Mouse (Mus musculus): ENCODE results near the gene Rhbdl3. TPM values are rescaled to one million over a fixed set of nuclear protein-coding genes. Genes with fewer than 3 reads are reported as not detected.
A peak's percentile ranks its signal among the peaks of the same experiment; 100 is the strongest.

The Rhbdl3 gene
- total RNA-seq (2021): 10 to 100 TPM; 28.0 to 28.9 TPM
- long read RNA-seq, experiment 1, transcript Rhbdl3-201 (9 exons, 3,736 nt): major isoform, 20 of 38 reads
- long read RNA-seq, experiment 1, partial matches to known transcripts: 6 of 38 reads
- long read RNA-seq, experiment 1, other reads (novel, unspliced or antisense): 12 of 38 reads
- long read RNA-seq, experiment 2, transcript Rhbdl3-201 (9 exons, 3,736 nt): major isoform, 24 of 43 reads
- long read RNA-seq, experiment 2, partial matches to known transcripts: 7 of 43 reads
- long read RNA-seq, experiment 2, other reads (novel, unspliced or antisense): 12 of 43 reads

DNA sequence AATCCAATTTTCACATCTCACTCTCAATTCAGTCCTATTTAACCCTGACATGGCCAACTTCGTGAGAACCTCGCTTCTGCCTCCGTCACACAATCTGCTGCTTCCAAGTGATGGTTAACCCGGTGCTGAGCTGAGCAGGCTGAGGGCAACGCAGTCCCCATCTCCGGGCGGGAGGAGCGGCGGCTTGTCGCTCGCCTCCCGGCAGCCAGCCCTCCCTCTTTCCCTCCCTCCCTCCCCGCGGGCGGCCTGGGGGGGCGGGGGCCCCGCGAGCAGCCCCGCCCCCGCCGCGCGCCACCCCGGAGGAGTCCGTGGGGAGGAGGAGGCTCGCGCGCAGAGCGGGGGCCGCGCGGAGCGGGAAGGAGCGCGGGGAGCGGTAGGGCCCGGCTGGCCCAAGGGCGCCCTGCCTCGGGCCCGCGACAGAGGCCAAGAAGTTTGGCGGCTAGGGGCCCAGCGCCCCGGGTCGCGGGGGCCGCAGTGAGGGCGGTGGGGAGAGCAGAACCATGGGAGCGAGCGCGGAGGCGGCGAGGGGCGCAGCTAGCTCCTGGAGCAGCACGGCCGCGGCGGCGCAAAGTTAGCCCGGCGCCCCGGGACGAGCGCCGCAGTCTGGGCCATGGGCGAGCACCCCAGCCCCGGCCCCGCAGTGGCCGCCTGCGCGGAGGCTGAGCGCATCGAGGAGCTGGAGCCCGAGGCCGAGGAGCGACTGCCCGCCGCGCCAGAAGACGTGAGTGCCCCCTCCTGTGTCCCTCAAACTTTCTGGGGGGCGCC, at the start of gene Rhbdl3:
Gene Rhbdl3 (plus strand): TSS at position 362 of the 765 bp plus-strand sequence.
- DNase-seq (ENCODE audit: low spot score in 2 of 2): peak; percentile 57 to 63

DNA sequence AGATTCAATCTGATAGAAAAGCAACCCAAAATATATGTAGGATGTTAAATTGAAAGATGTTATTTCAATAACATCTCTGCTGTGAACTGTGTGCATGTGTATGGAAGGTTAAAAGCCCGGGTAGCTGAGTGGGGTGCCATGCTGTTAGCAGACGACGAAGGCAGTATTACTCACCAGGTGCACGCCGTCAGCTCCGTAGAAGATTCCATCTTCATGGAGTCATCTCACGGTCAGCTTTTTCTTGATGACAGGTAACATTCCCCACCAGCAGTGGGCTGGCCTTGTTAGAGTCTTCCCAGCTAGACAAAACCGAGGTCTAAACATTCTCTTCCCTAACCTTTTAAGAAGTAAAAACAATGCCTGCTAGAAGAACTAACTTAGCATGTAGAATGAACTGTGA, 36.6 kb upstream of the Rhbdl3 start:
- DNase-seq (ENCODE audit: low spot score in 2 of 2): no peak

DNA sequence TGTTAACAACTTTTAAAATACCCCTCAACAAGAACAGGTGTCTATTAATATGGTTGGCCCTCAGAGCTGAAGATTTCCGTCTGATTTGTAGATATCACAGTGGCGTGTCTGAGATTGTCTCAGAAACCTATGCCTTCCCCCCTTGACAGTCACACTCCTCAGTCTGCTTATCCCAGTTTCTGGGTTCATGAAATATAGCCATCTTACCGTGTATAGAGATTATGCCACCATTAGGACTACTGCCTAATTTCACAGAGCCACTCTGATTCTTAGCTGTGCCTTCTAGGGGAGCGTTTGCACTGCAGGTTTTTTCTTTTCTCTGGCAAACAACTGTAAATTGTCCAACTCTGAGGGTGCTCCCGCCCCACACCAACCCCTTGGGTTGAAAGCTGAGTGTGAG, 29.6 kb upstream of the Rhbdl3 start:
- no peak for DNase-seq (ENCODE audit: low spot score in 2 of 2)

DNA sequence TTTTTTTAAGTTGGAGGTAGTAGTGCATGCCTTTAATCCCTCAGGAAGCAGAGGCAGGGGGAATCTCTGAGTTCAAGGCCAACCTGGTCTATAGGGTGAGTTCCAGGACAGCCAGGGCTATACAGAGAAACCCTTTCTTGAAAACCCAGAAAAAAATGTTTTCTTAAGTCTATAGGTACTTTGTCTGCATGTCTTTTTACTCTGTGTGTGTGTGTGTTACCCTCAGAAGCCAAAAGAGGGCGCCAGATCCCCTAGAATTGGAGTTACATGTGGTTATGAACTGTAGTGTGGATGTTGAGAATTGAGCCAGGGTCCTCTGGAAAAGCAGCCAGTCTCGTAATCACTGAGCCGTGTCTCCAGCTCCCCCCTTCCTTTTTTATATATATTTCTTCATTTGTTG, 25.7 kb upstream of the Rhbdl3 start:
- DNase-seq (ENCODE audit: low spot score in 2 of 2): no peak

DNA sequence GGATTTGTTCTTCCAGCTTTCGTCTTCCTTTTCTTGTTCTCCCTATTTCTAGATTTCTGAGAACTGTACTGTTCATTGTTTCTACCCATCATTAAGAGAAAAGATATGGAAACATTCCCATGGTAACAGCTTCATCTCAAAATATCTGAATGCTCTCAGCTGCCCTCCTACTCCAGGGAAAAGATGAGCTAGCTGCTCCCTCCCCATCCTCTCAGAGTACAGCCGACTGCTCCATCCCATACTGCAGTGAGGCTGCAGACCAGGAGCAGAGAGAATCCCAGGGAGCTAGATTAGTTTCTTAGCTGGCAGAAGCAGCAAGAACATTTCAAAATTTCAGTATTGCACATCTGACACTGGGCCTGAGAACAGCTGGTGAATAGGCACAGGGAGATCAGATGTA, 22.7 kb upstream of the Rhbdl3 start:
- DNase-seq (ENCODE audit: low spot score in 2 of 2): no peak

DNA sequence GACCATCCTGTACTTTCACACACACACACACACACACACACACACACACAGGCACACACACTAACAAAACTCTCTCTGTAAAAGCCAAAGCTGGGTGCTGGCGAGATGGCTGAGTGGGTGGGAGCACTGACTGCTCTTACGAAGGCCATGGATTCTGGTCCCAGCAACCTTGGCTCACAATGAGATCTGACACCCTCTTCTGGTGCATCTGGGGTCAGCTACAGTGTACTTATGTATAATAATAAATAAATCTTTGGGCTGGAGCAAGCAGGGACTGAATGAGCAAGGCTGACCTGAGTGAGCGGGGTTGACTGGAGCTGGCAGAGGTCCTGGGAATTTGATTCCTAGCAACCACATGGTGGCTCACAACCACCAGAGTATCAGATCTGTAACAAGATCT, 16.9 kb upstream of the Rhbdl3 start:
- DNase-seq (ENCODE audit: low spot score in 2 of 2): no peak

DNA sequence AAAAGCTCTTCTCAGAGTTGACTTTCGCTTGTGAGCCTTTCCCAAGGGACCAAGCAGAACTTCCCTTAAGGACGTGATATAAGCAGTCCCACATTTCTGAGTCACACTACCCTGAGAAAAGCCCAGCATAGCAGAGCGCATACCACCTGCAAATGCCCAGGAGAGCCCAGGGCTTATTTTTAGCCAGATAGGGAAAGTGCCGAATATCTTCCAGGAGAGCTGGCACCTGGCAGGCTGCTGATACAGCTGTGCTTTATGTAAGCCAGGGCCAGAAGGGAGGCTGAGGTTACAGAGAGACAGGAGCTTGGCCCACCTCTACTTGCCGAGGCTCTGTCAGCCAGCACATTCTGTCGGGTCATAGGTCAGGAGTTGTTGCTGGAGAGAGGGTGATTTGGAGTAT, 16.1 kb upstream of the Rhbdl3 start:
- no peak for DNase-seq (ENCODE audit: low spot score in 2 of 2)

DNA sequence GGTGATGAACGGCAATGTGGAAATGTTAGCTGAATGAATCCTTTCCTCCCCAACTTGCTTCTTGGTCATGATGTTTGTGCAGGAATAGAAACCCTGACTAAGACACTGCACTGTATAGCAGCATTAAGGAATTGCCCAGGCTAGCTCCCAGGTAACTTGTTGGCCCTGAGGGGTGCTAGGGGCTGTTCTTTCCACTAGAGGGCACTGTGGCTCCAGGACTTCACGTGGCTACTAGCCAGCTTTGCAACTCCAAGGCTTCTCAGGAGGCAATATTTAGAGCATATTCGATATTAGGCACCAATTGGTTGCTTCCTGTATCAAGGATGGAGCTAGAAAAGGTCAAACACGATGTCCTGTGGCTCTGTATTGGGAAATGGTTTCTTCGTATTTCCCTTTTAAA, 13.6 kb upstream of the Rhbdl3 start:
- peak; percentile 61 to 70 for DNase-seq (ENCODE audit: low spot score in 2 of 2)

DNA sequence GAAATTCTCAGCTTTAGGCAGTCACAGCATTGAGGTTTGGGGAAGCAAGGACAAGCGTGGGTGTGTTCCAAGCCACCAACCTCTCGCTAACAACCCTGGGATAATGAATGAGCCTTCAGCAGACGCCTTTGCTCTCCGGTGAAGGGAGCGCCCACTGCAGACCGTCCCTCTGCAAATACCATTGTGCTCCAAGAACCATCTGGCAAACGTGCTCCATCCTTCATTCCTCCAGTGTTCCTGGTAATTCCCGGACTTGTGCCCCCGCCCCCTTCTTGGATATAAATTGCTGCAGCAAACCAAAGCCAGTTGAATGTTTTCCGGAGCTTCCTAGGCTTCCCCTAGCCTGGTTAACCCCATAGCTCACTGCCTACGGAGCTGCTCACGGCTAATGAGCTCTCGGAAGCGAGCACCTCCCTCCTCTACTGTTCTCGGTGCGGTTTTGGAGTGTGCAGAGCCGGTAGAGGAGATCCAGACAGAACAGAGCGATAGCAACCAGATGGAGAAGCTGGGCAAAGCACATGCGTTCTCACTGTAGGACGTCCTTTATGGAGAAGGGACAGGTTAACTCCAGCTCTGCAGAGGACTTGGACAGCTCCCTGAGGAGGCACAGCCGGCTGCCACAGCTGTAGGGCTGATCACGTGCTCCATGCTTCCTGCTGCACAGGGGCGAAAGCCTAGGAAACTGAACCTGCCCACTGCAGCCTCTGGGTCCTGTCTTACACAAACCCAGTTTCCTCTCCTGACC, 10.8 kb upstream of the Rhbdl3 start:
- DNase-seq (ENCODE audit: low spot score in 2 of 2): peak; percentile 57 to 59

DNA sequence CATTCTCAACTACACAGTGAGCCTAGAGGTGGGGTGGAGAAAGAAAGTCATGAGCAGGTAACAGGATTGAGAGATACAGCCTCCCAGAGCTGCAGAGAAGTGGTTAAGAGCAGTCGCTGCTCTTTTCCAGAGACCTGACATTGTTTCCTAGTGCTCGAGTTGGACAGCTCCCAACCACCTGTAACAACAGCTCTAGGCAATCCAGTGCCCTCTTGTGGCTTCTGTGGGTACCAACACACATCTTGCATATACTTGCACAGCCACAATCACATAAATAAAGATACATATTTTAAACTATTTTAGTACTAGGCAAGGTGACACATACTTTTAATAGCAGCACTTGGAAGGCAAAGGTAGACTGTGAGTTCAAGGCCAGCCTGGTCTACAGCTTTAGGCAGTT, 9.7 kb upstream of the Rhbdl3 start:
- DNase-seq (ENCODE audit: low spot score in 2 of 2): no peak

DNA sequence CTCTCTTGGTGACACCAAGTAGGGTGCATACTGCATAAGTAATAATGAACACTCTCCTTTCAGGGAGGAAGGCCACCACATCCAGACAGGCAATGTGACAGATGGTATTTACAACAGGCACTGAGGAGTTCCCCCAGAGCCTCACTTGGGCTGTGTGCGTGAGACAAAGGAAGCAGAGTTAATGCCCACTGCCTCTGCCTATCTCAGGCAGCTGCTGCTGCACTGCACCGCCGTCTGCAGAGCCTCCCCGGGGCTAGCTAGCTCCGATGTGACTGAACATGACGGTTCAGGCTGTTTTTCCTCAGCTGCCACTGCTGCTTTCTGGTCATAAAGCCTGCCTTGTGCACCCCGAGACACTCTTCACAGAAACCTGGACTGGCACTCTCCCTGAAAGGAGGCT, 8.2 kb upstream of the Rhbdl3 start:
- no peak for DNase-seq (ENCODE audit: low spot score in 2 of 2)

DNA sequence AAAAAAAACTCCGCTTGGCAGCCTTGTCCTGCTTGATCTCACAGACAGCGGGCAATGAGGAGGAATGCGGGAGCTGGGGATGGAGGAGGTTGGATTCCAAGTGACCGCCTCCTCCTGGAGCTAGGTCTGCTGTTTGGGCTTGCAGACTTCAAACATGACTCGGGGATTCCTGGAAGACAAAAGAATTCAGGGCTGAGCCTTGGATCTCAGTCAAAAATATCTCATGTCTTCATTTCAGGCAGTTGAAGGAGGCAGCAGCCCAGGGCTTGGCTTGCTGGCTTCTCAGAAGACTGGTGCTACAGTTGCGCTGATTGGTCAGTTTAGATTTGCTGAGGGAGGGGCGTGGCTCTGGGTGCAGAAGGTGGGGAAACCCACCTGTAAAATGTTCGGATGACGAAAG, 5.6 kb upstream of the Rhbdl3 start:
- no peak for DNase-seq (ENCODE audit: low spot score in 2 of 2)

DNA sequence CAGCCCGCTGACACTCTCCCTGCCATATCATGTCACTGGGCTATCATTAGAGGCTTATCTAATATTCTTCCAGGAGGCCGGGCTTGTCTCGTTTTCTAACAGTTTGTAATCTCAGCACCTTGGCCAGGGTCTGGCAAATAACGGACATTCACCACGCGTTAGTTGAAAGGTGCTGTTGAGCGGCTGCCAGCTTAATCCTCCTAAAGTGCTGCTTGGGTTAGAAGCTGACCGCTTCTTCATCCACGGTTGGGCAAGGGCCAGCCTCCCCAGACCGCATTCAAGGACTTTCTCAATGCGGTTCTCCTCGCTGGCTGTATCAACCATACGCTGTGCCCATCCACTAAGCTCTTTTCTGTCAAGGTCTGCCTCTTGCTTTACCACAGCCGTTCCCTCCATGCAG, 4.9 kb upstream of the Rhbdl3 start:
- no peak for DNase-seq (ENCODE audit: low spot score in 2 of 2)

DNA sequence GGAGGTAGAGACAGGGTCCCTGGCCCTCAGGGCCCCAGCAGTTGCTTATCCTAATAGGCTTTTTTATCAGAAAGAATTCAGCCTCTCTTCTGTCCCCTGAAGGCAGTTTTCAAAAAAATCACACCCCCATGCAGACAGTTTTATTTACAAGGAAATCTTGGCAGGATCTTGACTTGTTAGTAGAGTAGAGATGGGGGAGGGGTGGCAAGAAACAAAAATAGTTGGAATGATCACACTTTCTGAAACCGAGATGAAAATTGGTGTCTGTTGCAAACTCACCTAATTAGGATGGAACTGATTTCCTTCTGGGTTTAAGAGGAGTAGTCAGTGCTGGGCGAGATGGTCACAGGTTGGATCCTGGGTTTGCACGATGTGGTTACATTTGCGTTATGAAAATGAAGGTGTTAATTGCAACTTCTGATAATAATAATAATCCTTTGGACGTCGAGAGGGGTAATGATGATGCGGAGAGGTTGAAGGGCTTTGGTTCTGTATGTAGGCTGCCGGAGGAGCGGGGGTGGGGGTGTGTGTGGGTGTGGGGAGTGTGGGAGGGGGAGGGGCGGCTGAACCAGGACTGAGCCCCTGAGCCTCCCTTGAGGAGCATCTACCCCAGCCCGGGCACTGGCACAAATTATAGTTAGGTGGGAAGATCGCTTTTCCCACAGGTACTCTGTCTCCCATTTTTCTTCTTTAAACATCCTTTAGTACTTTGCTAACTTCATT, 1.0 kb upstream of the Rhbdl3 start:
- DNase-seq (ENCODE audit: low spot score in 2 of 2): no peak

DNA sequence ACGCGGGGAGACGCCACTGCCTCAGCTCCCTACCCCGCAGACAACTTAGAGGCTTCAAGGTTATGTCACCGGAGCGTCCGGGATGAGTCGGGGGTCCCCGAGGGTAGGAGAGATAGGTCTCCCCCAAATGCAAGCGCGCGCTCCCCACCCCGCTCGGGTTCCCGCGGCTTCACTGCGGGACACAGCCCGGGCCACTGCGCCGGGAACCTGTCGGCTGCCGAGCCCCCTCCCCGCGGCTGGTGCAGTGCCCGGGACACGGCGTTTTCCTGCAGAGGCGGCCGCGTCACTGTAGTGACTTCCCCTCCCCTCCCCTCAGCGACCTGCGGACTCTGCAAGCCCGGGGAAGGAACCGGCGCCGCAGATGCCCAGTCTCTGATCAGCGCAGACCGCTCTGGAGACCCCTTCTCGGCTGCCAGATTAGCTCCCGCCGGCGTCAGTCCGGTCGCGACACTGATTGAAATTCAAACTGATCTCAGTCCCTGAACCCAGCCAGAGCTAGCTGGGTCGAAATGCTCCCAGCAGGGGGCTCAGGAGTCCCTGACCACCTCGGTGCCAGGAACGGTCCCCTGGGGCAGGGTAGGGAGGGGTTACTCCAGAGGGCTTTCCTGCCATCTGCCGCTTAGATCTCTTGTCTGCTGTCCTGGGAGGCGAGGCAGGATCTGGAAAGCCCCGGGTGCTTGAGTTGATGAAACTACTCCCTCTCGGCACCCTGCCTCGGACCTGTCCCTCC, 769 bp downstream of the Rhbdl3 start:
- DNase-seq (ENCODE audit: low spot score in 2 of 2): peak; percentile 59 to 64

DNA sequence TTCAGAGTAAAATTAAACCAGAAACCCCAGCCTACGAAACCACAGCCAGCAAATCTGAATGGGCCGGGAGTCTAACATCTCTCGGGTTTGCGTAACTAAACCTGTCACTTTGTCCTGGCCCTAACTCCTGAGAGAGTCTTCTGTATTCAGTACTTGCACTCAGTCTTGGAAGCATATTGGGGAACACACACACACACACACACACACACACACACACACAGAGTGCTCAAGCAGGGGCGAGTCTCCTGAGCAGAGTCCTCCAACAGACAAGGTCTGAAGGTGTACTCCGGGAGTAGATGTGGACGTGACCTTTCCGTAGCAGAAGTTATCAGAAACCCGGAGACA, 1.3 kb downstream of the Rhbdl3 start:
- DNase-seq (ENCODE audit: low spot score in 2 of 2): peak in 1 of 2 experiments; percentile 38

DNA sequence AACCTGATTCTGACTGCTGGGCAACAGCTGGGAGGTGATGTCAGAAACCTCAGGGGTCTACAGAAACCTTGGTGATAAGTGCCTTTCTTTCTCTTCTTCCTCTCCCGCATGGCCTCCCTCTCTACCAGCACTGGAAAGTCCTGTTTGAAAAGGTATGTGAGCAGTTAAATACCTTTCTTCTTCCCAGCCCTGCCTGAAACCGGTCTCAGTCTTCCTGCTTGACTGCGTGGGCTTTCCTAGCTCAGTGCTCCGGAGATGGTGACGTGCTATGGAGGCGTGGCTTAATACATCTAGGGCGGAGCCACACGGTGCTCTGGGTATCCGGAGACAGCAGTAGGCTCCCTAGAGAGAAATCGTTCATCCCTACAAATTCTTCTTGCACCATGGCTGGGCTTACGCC, 1.8 kb downstream of the Rhbdl3 start:
- peak; percentile 48 to 82 for DNase-seq (ENCODE audit: low spot score in 2 of 2)

DNA sequence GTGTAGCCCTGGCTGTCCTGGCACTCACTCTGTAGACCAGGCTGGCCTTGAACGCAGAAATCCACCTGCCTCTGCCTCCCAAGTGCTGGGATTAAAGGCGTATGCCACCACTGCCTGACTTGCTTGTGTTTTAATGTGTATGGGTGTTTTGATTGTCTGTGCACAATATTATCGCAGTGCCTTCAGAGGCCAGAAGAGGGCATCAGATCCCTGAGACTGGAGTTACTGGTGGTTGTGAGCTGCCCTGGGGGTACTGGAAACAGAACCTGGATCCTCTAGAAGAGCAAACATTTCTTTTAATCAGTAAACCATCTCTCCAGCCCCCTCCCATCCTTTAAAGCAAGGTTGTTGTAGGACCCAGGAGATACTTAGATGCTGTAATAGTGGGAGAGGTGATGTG, 3.0 kb downstream of the Rhbdl3 start:
- DNase-seq (ENCODE audit: low spot score in 2 of 2): no peak

DNA sequence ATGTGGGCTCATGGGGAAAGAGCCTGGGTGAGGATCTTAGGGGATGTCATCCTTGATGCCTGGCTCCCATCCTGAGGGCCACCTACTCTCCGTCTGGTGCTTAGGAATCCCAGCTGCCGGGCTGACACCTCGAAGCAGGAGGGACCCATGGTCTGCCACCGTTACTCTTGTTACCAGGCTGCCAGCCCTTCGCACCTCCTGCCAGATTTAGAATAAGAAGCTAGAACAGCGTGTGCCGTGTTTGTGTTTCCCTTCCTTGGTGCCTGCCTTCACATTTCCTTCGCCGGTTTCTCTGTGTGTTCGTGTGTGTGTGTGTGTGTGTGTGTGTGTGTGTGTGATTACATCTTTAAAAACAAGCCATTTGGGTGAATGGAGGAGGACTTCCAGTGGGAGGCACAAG, 4.1 kb downstream of the Rhbdl3 start:
- DNase-seq (ENCODE audit: low spot score in 2 of 2): peak; percentile 60 to 63

DNA sequence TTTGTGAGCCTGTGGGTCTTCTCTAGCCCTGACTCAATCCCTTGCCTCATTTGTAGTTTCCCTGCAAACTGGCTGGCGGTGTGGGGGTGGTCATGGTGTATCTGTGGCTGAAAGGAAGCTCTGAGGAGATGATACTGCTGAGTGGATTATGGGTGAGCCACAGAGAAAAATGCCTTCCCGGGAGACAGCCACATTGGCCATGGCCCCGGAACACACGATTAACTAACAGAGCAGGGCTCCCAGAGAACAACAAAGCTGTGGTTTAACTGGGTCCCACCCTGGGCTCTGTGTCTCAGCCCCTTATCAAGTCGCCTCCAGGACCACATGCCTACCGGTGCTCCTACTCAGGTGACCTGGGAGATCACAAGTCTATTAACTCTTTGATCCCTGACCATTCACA, 7.8 kb downstream of the Rhbdl3 start:
- no peak for DNase-seq (ENCODE audit: low spot score in 2 of 2)

DNA sequence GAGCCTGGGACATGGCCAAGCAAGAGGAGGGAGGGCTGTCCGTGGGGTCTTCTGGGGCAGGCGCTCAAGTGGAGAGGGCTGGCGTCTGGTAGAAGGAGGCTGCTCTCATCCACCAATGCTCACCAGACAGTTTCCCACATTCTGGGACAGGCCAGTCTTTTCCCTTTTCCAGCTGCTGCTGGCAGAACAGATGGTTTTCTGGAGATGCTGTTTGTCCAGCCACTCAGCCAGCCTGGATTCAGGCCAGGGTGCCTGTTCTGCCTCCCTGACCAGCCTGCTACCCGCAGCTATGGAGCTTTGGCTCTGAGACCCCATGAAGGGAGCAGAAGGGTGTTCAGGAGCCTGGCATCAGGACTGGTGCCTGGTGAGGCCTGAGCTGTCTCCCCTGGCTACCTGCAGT, 10.6 kb downstream of the Rhbdl3 start:
- DNase-seq (ENCODE audit: low spot score in 2 of 2): no peak
